Mouse (Mus musculus) cortical plate, adult 2 months (tissue): ENCODE measurements at regions not wholly inside any gene's neighbourhood (a gene's known extent, or its start where the extent isn't known, plus 50 kb on each side); places are given as distances from the start of the nearest gene placed in this dataset.

Experiments
- H3K27ac ChIP-seq: fragments of 200-500 bp; 2 replicates; pipeline ENCODE4 v1.5.1; 2012; ENCODE audit warnings: low read length, control low read depth, inconsistent platforms; ENCODE audit not compliant: insufficient read depth
- H3K4me1 ChIP-seq: fragments of 200-500 bp; 2 replicates; pipeline ENCODE4 v1.6.1; 2011; ENCODE audit warnings: low read length; ENCODE audit not compliant: control insufficient read depth, insufficient read depth
- H3K4me3 ChIP-seq: fragments of 200-500 bp; 2 replicates; pipeline ENCODE4 v1.5.1; 2011; ENCODE audit warnings: mild to moderate bottlenecking, low read length, control low read depth; ENCODE audit not compliant: insufficient read depth
- CTCF ChIP-seq: fragments of 200-500 bp; IDR thresholded peaks from 2 replicates; pipeline ENCODE4 v1.5.1; 2011; ENCODE audit warnings: mild to moderate bottlenecking, control low read depth, low read length; ENCODE audit not compliant: insufficient read depth; ENCODE audit errors: extremely low read depth
- POLR2A ChIP-seq: fragments of 200-500 bp; IDR thresholded peaks from 2 replicates; pipeline ENCODE4 v1.6.1; 2011; ENCODE audit warnings: mild to moderate bottlenecking, low read length, control low read depth; ENCODE audit not compliant: insufficient read depth; ENCODE audit errors: extremely low read depth

DNA sequence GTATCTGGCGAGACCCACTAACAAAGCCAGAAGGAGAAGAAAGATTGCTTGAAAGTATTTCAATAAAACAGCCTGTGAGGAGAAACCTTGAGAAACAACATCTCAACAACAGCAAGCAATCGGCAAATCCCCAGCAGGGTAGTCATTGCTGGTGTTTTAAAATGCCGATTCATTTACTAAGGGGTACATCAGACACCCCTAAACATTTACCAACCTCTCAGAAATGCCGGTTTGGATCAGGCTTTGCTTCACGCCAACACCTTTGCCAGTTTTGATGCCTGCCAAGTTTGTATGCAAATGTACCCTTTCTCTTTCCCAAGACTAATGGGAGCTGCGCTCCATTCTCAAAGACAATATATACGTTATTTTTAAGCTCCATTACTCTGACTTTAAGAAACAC lies 383.1 kb downstream of the Prdm2 start:
- no peak overlapping the region for H3K4me3 ChIP-seq
- H3K4me1 ChIP-seq, result peaks cover 2% of the 10 kb centered on the region; the same call in 1 of the 2 replicates
- TF ChIP-seq POLR2A (no peak), CTCF (no peak)
- H3K27ac ChIP-seq, result no peak overlapping the region

DNA sequence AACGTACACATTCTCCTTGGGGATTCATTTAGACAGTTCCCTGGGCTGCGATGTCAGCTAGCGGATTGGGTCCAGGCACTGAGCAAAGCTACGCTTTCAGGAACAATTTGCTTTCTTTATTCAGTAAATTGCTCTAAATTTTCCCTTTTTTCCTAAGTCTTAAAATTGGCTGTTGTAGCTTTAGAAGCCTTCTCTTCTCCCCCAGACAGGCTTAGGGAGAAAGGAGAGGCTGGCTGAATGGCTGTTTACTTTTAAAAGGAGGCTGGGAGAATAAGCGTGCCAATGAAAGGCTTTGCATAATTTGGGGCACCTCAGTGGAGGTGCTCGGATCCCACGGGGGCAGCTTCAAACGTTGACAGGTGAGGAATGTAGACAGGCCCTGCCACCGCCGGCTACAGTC lies 383.8 kb downstream of the Prdm2 start:
- no peak for TF ChIP-seq POLR2A
- no peak for TF ChIP-seq CTCF
- Histone ChIP-seq H3K4me3 (no peak overlapping the region), H3K4me1 (peaks cover 2% of the 10 kb centered on the region; the same call in 1 of the 2 replicates), H3K27ac (no peak overlapping the region)

DNA sequence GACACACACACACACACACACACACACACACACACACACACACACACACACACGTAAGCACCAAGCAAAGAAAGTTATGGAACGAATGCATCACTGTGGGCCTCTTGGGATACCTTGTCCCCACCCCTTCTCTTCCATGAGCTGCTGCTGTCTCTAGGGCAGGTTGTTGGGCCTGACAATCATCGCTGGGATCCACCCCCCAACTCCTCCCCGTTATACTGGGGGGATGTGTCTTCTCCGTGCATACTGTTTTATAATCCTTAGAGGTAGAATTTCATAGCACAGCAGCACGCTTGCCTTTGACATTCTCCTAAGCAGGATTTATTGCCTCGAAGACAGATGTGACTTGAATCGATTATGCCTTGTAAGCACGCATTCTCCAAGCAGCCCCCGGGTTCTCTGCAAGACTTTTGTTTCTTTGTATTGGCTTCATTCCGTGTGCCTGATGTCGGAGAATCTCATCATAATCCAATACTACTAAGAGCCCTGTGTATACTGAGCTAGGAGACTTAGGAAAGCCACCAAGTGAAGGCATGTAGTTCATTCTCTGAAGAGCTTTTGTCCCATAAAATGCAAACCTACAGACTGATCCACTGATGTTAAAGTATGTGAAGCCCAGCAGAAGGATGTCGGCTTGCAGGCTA lies 386.4 kb downstream of the Prdm2 start:
- H3K4me1 ChIP-seq, result peaks cover 2% of the 10 kb centered on the region; the same call in 1 of the 2 replicates
- H3K4me3 ChIP-seq, result no peak overlapping the region
- no peak for TF ChIP-seq POLR2A
- TF ChIP-seq CTCF, result no peak
- H3K27ac ChIP-seq, result no peak overlapping the region

DNA sequence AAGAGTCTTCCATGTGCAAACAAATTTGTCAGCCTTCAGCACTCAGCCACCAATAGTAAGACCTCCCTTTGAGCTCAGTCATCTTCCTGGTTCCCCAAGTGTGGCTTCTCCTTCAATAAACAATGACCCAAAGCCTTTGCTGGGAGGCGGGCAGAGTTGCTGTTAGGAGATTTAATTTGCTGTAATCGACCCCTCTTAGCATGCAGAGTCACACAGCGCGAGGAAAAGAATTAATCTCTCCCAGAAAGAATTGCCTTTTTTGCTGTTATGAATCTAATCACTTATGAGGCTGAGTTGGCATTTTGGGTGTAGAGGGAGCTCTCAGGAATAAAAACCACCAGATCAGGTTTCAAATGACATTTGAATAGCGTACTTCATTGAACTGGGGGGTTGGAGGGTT lies 387.0 kb downstream of the Prdm2 start:
- TF ChIP-seq CTCF, result no peak
- TF ChIP-seq POLR2A, result no peak
- H3K27ac ChIP-seq, result no peak overlapping the region
- peaks cover 2% of the 10 kb centered on the region; the same call in 1 of the 2 replicates for H3K4me1 ChIP-seq
- no peak overlapping the region for H3K4me3 ChIP-seq

DNA sequence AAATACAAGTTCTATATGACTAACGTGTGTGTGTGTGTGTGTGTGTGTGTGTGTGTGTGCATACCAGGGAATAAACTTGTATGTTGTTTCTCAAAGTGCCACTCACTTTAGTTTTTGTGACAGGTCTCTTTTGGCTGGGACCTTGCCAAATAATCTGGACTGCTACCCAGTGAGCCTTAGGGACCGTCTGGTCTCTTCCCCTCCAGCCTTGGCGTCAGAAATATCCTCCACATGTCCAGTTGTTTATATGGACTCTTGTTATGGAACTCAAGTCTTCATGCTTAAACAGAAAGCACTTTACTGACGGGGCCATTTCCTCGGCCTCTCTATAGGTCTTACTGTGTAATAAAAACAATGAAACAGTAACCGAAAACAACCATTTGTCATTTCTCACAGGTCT lies 394.4 kb downstream of the Prdm2 start:
- H3K4me3 ChIP-seq, result no peak overlapping the region
- TF ChIP-seq POLR2A, result no peak
- TF ChIP-seq CTCF, result no peak
- no peak overlapping the region for H3K27ac ChIP-seq
- no peaks in the 10 kb centered on the region for H3K4me1 ChIP-seq

DNA sequence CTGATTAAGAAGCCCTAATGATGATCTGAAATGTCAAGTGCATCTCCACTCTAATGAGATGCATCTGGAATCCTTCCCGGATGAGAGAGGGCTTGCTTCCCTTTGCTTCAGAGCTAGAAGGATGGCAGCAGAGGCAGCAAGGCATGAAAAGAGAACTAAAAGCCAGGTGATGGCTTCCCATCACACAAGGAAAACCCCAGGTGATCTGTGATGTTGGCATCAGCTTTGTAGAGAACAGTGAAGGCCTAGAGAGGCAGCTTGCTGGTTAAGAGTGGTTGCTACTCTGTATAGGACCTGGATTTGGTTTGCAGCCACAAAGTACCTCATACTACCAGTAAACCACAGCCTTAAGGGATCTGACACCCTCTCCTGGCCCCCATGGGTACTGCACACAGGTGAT lies 395.8 kb downstream of the Prdm2 start:
- TF ChIP-seq CTCF (no peak), POLR2A (no peak)
- H3K4me1 ChIP-seq, result no peaks in the 10 kb centered on the region
- H3K27ac ChIP-seq, result no peak overlapping the region
- H3K4me3 ChIP-seq, result no peak overlapping the region

DNA sequence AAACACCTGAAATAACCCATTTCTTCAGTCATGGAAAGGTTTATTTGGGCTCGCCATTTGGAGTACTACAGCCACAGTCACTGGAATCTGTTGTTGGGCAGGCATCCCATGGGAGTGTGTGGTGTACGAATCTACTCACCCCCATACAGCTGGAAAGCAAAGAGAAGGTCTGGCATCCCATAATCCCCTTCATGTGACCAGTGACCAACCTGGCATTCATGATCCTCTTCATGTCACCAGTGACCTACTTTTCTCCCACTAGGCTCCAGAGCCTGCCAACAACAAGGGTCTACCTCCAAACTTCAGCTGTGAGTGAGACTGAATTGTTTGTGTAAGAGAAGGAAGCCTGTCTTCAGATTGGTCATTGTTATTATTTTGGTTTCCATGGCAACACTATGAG lies 409.0 kb downstream of the Prdm2 start:
- no peak overlapping the region for H3K4me3 ChIP-seq
- TF ChIP-seq POLR2A (no peak), CTCF (no peak)
- H3K27ac ChIP-seq, result no peak overlapping the region
- H3K4me1 ChIP-seq, result no peaks in the 10 kb centered on the region

DNA sequence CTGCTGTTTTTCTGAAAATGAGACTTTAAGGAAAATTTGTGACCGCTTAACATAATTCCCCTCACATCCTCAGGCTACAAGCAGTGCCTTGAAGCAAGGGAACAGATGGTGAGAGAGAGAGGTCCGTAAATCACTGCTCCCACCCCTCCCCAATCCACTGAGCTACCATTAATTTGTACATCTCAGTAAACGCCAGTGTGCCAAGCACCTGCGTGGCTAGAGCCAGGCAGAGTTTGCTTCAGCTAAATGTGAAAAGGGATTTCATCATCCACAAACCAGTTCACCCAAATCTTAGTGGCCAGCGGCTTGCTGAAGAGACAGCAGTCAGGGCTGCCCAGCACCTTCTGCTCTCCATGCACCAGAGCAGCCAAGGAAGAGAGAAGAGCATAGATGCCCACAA lies 413.5 kb downstream of the Prdm2 start:
- no peaks in the 10 kb centered on the region for H3K4me1 ChIP-seq
- no peak for TF ChIP-seq CTCF
- TF ChIP-seq POLR2A, result no peak
- no peak overlapping the region for H3K27ac ChIP-seq
- no peak overlapping the region for H3K4me3 ChIP-seq

DNA sequence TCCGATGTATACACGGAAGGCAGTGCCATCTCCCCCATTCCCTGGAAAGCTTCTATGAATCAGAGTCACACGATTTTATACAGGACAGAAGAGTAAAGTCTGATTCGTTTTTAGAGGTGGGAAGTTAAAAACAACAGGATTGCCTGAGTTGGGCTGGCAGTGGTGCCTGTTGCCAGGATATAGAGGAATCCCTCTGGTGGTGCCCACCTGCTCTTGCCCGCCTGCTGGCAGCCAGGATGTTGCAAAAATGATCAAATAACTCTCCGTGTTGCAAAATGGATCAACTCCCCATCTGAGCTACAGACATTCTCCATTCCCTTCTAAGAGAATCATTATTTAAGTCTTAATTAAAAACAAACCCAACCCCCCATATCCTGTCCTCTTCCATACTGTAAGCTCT lies 414.0 kb downstream of the Prdm2 start:
- TF ChIP-seq POLR2A (no peak), CTCF (no peak)
- H3K4me1 ChIP-seq, result no peaks in the 10 kb centered on the region
- no peak overlapping the region for H3K27ac ChIP-seq
- no peak overlapping the region for H3K4me3 ChIP-seq

DNA sequence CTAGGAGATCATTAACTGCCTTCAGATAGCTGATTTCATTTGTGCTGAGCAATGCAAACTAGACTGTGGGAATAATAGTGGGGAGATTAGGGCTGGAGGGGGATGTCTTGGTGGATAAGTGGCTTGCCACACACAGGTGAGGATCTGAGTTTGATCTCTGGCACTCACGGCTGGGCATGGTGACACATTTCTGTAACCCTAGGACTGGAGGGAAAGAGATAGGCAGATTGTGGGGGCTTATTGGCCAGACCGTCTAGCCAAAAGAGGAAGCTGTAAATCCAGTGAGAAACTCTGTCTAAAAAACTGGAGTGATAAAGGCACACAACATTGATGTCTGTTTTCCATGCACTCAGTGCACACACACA lies 420.2 kb downstream of the Prdm2 start:
- TF ChIP-seq POLR2A (no peak), CTCF (no peak)

DNA sequence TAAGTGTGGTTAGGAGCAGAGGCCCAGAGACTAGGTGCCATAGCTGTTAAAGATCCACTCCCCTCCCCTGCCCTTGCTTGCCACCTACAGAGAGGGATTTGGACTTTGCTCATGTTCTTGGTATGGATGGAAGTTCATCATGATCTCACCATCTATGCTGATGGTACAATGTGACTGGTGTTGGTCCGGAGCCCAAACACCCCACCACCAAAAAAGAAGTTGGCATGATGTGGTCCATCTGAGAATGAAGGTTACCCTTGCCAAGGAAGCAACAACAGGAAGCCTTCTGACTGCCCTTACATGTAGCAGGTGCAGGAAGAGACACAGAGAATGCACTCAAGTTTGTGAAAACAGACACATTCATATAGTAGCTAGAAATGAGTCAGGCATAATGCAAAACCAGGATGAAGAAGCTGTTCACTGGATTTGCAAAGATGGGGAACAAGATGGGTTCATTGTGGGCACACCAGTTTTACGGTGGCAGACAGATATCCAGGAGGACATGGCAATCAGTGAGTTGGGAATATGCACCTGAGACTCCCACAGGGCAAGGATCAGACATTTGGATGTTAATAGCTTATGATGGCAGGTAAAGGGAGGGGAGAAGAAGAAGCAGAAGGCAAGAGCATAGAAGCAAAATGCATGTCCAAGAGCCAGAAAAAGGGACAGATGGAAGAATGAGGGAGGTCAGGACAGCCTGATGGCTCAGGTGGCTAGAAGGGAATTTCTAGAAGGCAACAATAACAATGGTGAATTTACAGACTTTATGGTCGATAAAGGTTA lies 420.8 kb downstream of the Prdm2 start:
- Histone ChIP-seq H3K4me3 (no peak overlapping the region), H3K4me1 (no peaks in the 10 kb centered on the region), H3K27ac (no peak overlapping the region)
- no peak for TF ChIP-seq CTCF
- TF ChIP-seq POLR2A, result no peak

More for the DNA sequence above, 420.2 kb downstream of the Prdm2 start:
- no peak overlapping the region for H3K27ac ChIP-seq
- no peak overlapping the region for H3K4me3 ChIP-seq
- H3K4me1 ChIP-seq, result no peaks in the 10 kb centered on the region
